Mouse (Mus musculus) erythroblast, adult 5-6 weeks (primary cell): Measurements from ENCODE around the gene Kif15. TPM values are rescaled to one million over a fixed set of nuclear protein-coding genes. Genes with fewer than 3 reads are reported as not detected.
A peak's percentile ranks its signal among the peaks of the same experiment; 100 is the strongest.

ENCODE experiments used
- ATAC-seq: replicated peaks from 2 replicates; pipeline ENCODE4 v1.8.0; 2016; ENCODE audit warnings: moderate number of reproducible peaks, mild to moderate bottlenecking, moderate TSS enrichment, inconsistent platforms; ENCODE audit not compliant: poor library complexity, low FRiP score, severe bottlenecking
- total RNA-seq, 2 experiments: library from RNA; stranded (forward) in 1 of 2; stranded (reverse) in 1 of 2; fragments of 150-400 nt in 1 of 2; fragments of 200-764, 138-1000 nt in 1 of 2; gene quantifications; 2 replicates each; pipeline versions ENCODE4 v1.2.3 to v1.2.4; 2015 to 2017; ENCODE audit warnings: low replicate concordance in 2 of 2

The Kif15 gene
- total RNA-seq (2015; ENCODE audit: low replicate concordance) (43.4 and 70.8 TPM in 2 replicates), total RNA-seq (2017; ENCODE audit: low replicate concordance) (118 and 133 TPM in 2 replicates)

DNA sequence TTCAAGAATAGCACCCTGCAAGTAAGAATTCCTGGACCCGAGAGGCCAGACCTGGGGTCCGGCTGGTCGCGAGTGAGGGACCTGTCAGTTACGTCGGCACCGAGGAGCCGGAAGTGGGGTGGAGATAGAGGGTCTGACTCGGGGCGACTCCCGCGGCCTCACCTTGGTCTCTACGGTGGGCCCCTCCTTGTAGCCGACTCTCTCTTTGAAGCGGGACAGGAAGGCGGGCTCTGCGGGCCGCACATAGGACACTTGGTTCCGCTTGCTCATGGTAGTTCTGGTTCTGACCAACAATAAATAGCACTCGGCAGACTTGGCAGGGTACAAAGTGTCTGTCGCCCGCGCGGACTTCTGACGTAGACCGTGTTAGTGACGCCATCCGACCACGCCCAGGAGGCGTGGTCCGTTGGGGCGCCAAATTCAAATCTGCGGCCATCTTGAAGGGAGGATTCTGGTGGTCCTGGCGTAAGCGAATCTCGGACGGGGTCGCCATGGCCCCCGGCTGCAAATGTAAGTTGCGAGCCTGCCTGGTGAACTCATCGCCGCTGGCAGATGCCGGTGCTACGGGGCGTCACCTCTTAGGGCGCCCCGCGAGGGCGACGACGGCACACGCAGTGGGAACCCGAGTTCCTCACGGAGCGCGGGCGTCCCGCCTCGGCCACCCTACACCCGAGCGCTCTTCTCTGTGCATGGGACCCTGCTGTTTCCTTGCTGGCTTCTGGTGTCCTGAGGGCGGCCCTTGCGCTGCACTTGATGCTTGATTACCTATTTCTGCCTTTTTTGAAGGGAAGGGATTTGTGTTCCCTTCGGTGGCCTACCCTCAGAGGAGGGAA is at the start of gene Kif15, which contains the start of gene 1110059G10Rik:
Kif15 (plus strand) TSS at position 404 of the 833 bp plus-strand sequence.
1110059G10Rik (minus strand) TSS at position 358 of the 833 bp plus-strand sequence.
- ATAC-seq = peak; percentile 87

DNA sequence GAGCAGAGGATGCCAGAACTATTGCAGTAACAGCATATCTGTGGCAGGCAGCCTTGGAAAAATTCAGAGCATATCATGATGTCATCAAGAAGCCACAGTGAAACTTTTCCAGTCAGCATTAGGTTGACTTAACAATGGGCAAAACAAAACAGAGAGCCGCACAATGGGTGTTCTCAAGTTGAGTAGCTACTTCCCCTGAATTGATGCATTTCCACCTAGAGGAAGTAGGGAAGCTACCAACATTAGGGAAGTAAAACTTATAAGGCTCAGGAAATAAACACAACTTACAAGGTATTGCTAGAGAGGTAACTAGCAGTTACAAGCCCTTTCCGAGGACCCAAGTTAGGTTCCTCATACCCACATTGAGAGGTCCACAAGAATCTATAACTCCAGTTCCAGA is 49.8 kb upstream of the Kif15 start:
- ATAC-seq = no peak

DNA sequence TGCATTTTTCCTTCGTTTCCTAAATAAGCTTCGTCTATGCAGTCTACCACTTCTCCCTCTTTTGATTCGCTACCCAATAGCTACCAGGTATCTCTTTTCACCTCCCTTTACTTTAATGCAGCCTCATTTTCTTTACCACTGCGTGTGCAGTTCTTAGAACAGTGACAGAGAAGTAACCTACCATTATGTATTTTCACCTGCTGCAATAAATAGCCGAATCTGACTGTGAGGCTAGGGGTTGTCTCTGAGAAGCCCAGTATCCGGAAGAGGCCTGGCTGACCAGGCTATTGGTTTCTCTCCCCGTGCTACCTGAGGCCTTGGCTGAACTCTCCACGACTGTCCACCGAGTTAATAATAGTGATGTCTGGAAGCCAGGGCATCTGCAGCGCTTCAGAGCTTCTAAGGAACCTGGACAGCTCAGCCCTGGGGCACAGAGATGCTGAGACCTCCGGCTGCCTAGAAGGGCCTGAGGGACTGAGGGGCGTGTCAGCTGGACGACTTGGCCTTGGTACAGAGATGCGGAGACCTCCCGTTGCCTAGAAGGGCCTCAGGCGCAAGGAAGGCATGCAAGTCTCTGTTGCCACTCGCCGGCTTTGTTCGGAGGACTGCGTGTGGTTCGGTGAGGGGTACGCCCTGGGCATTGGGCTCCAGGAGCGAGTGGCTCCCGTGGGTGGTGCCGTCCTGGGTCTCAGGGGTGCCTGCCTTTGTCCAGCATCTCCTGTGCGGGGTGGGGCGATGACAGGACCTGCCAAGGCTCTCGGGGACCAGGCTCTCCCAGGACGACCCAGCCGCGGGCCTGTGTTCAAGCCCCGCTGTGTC is 47.9 kb upstream of the Kif15 start:
- ATAC-seq = no peak

DNA sequence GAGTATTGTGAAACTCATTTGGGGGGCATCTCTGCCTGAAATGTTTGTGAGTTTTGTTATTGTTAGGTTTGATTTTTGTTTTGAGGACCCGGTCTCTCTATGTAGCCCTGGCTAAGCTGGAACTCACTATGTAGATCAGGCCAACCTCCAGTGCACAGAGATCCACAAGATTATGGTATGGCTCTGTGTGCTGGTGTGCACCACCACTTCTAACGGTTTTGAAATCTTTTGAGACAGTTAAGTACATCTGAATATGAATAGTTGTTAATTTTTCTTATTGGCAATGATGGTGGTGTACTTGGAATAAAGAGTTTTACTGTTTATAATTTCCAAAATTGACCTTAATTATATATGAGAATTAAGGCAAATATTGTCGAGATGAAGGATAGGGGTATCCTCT is 28.4 kb upstream of the Kif15 start:
- ATAC-seq = no peak

DNA sequence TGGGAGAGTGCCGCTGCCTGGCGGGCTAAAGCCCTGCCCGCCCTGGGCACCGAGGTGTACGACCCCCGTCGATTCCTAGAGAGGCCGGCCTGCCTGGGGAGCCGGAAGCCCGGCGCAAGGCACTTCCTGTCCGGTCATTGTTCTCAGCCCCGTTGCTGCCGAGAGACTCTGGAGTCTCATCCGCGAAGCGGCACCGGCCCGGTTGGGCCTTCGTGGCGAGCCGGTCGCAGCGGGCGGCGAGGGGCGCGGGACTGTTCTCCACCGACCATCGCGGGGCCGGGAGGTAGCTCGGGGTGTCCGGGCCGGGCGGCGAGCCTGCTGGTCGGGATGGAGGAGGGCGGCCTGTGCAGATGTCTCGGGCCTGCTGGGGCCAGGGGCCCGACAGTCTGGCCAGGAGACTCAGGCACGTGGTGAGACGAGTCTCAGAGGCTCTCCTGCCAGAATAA is 27.9 kb upstream of the Kif15 start, which contains the start of gene Zfp105:
Zfp105 (plus strand) TSS at position 137 of the 446 bp plus-strand sequence.
- ATAC-seq = no peak

DNA sequence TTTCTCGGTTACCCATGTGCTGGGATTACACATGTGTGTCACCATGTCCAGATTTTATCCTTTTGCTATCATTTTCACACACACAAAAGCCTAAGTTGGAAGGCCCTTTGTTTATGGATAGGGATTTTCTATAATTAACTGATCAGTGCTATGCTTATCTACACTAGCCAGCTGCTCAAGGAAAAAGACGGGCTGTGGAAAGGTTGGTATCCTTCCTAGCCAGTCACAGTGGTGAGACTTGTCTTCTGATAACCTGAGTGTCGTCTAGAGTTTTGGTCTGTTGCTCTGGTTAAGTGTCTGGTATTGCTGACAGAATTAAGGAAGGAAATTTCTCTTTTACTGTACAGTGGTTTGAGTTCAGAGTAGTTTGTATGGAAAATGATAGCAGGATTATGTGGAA is 21.9 kb upstream of the Kif15 start:
- ATAC-seq = no peak

DNA sequence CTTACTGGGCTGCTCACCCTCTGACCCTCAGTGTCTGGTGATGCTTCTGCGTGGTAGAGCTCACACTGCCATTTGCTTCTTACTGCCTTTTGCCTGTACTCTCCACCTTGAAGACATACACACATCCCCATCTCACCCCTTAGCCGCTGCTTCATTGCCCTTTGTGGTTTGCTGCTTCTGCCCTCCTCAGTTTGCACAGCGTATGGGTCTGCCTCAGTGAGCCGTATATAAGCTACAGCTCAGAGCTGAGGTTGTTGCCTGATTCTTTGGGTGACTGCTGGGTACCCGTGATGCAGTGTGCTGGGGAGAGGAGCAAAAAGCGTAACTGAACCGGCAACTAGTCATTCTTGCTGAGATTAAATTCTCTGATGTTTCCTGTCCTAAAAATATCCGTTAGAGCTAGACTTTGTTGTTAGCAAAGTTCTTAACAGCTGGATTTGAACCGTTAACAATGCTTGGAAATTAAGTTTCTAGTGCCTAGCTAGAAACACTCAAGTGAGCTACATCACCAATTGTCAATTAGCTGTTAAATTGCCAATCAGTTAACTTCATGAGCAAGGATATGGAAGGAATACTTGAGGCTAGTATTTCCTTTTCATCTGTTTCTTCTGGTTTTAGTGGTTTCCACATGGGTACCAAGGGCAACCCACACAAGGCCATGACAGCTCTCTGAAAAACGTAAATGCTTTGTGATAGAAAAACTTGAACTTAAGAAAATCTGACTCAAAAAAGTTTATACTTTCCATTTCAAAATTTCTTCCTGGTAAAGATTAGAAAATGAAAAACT is 47.8 kb downstream of the Kif15 start:
- ATAC-seq = no peak

DNA sequence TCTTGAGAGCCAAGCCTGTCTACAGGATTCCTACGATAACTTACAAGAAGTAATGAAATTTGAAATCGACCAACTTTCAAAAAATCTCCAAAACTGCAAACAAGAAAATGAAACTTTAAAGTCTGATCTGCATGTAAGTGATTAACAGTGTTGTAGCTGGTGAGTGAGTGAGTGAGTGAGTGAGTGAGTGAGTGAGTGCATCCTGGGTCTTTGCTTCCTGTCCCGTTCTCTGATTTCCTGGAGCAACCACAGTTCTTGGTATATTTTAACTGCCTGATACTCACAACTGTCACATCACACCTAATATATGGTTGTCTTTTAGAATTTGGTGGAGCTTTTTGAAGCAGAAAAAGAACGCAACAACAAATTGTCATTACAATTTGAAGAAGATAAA is 48.3 kb downstream of the Kif15 start:
- no peak for ATAC-seq

DNA sequence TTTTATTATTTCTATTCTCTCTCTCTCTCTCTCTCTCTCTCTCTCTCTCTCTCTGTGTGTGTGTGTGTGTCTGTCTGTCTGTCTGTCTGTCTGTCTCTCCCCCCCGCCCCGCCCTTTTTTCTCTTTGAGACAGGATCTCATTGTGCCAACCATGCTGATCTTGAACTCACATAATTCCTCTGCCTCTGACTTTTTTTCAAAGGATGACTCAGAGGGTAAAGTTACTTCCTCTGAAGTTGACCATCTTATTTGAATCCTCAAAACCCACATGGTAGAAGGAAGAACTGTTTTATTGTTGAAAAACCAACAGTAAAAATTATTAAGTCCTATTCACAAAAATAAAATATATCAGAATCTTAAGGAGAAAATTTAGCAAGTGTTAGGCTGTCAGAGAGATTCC is 53.9 kb downstream of the Kif15 start:
- no peak for ATAC-seq

DNA sequence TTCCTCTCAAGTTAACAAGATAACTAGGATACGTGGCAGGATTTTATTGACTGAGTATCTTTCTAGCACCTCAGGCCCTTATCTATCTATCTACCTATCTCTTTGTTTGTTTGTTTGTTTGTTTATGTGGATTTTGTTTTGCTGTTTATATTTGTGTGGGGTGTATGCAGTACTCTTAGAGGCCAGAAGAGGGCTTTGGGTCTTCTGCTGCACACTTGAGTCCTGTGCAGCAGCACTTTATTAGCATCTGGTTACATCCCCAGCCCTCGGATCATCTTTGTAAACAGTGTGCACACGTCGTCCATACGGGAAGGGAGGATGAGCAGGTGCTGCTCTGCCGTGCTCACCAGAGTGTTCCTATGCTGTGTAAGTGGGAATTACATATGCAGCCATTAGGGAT is 55.2 kb downstream of the Kif15 start:
- no peak; the same call in 1 of the 2 replicates for ATAC-seq

DNA sequence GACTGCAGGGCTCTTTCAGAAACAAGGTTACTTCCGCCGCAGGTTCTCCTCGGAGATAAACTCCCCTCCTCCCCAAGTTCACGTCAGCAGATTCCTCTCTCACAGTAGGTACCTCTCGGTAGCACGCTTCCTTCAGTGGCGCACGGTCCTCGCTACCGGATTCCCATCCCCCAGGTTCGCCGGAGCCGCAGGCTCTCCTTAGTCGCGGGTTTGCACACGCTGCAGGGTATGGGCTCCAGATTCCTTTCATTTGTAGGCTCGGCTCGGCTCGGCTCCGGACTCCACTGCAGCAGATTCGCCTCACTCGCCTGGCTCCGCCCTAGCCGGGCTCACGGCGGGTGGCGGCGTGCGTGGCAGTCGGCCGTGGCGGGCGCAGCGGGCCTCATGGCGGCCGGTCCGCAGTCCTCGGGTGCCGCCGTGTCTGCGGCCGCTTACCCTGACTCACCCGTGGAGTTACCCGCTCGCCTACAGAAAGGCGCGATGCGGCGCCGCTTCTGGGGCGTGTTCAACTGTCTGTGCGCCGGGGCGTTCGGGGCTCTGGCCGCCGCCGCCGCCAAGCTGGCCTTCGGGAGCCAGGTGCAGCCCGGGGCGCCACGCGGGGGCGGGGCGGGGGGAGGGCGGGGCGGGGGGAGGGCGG is 70.3 kb downstream of the Kif15 start, which contains the start of gene Tmem42:
Tmem42 (plus strand) TSS at position 332 of the 637 bp plus-strand sequence.
- ATAC-seq = peak; percentile 87

DNA sequence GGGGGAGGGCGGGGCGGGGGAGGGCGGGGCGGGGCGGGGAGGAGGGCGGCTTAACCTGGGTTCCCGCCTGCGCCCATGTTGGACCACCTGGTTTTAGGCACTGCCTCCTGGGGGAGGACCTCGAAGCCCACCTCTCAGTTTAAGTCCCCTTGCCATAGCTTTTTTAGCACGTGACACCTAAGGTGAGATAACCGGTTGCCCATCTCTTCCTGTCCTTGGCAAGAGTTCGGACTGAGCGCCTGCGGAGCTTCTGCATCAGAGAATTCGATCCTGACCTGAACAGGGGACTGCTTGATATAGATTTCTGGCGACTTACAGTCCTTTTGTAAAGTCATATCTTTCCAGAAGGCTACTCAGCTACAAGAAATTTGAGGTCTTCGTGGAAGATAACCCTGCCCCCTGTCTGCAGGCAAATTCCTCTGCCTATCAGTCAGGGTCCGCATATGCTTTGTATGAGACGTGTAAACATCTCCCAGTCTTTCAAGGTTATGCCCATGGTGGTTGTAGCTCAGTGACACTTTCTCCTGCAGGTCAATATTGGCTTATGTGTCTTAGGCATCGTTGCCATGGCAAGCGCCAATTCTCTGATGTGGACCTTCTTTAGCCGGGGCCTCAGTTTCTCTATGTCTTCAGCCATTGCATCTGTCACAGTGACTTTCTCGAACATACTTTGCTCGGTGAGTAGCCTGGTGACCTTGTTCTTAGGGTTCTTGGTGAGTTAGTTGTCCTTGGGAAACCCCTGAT is 71.0 kb downstream of the Kif15 start:
- no peak for ATAC-seq

DNA sequence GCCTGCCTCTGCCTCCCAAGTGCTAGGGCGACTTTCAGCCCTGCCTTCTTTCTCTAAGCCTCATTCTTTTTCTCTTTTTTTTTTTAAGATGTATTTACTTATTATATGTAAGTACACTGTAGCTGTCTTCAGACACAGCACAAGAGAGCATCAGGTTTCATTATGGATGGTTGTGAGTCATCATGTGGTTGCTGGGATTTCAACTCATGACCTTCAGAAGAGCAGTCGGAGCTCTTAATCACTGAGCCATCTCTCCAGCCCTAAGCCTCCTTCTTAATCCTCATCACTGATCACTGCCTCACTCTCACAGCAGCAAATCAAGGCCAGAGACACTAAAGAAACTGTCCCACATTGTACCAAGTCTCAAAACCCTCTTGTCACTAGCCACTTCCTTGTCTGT is 73.4 kb downstream of the Kif15 start:
- no peak for ATAC-seq

DNA sequence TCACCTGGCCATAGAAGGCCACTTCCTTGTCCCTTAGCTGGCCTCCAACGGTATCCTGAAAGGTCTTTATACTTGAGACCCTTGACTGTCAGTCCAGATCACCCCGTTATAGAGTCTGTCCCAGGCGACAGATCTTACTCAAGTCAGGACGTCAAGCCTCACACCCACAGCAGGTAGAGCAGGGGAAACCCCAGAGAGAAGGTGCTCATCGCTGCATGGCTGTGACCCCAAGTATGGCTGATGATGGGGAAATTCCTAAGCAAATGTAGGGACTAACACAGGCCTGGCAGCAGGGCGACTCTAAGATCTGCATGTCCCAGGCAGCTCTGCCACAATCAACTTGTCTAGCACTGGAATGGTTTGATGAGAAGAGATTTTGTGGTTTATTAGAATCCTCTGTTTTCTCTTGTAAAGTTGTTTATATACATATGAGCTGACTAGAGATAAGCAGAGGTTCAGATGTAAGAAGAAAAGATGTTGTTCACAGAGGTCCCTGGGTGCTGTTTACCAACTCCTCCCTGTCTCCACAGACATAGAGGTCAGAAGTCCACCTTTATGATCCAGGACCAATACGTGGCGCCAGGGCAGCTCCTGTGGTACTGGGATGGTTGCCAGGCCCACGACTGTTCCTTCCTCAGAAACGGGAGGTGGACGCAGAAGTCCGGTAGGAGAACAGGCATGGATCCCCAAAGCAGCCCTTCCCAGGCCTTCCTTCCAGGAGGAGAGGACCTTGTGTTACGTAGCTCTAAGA is 80.8 kb downstream of the Kif15 start:
- no peak for ATAC-seq

DNA sequence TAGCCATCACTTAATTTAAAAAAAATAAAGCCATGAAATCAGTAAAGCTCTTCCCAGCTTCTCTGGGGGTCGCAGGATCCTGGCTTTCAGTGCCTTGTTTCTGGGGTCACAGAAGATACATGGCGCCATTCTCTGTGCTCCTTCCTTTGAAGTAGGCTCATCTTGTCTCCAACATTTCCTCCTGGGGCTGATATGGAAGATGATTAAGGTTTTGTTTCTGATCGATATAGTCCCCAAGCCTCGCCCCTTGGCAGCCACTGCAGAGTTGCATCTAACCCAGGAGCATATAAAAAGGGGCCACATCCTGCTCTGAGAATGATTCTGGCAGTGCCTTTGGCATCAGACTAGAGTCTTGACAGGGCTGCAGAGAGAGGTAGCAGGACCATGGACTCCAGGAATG is 83.6 kb downstream of the Kif15 start, which contains the start of gene Tgm4:
Tgm4 (plus strand) TSS at position 301 of the 400 bp plus-strand sequence.
- no peak for ATAC-seq

DNA sequence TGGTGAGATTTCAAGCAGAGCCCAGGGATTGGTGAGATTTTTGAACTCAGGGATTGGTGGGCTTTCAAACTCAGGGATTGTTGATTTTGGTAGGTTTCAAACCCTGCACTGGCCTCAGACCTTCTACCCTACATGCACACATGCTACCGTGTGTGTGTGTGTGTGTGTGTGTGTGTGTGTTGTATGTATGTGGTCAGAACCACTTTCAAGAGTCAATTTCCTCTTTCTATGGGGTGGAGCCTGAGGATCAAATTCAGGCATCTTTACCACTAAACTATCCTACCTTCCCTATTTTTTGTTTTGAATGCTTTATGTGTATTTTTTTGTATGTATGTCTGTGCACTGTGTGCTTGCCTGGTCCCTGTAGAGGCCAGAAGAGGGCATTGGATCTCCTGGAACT is 96.8 kb downstream of the Kif15 start:
- ATAC-seq = no peak

DNA sequence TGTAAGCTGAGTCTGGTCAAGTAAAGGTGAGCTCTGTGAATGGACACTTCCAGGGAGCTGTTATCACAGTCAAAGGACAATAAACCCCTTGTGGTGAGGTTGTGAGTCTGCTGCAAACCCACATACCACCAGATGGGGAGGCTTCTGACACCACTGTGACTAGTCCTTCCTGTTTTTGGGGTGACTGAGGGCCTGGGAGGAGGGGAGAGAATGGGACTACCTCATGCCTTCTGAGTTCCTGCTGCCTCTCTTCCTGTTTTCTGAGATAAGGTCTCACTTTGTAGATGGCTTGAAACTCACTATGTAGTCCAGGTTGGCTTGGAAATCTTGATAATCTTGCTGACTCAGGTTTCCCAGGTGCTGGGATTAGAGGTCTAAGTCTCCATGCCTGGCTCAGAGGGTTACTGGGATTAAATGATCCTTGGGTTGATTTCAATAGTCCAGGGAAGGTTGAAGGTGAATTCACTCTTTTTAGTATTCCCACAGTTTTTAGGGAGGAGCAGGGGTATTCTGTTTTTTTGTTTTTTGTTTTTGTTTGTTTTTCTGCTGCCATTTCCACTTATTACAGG is 108.0 kb downstream of the Kif15 start:
- ATAC-seq = no peak
